Mouse (Mus musculus) megakaryocyte-erythroid progenitor cell, adult 5 weeks (primary cell): ENCODE results near the gene Gm21454. TPM values are rescaled to one million over a fixed set of nuclear protein-coding genes. Genes with fewer than 3 reads are reported as not detected.

Experiments used
- polyA plus RNA-seq: library from polyadenylated mRNA; stranded (reverse); fragments of >175 nt; gene quantifications from 2 replicates; pipeline ENCODE4 v1.2.3, GENCODE M21; 2012

Gene Gm21454
- polyA plus RNA-seq = not detected in 2 replicates

GRCm38 (mm10) chrY:13252091-13252490 is at the start of gene Gm21454, which contains the start of gene Gm21440:
TSS of gene Gm21454 (plus strand) at chrY:13252442.
TSS of gene Gm21440 (plus strand) at chrY:13252391.

GRCm38 (mm10) chrY:13223828-13224227 is 28.4 kb upstream of the Gm21454 start, which contains the start of gene Gm21828:
TSS of gene Gm21828 (minus strand) at chrY:13223928.

GRCm38 (mm10) chrY:13348963-13349362 is 96.7 kb downstream of the Gm21454 start, which contains the start of gene Gm21725:
TSS of gene Gm21725 (minus strand) at chrY:13349063.

Other genes starting within 250 kb of the Gm21454 start
- not detected in 2 replicates for gene Gm20807, start 209.6 kb upstream of the Gm21454 start, polyA plus RNA-seq
- not detected in 2 replicates for gene Gm21891, start 119.0 kb upstream of the Gm21454 start, polyA plus RNA-seq
- not detected in 2 replicates for gene Gm21425, start 90.5 kb upstream of the Gm21454 start, polyA plus RNA-seq
- not detected in 2 replicates for gene Gm21828, start 28.5 kb upstream of the Gm21454 start, polyA plus RNA-seq
- gene Gm21440, start 51 bp upstream of the Gm21454 start, polyA plus RNA-seq = not detected in 2 replicates
- gene Gm21725, start 96.6 kb downstream of the Gm21454 start, polyA plus RNA-seq = not detected in 2 replicates
- not detected in 2 replicates for gene Gm21866, start 213.1 kb downstream of the Gm21454 start, polyA plus RNA-seq
- gene Gm20773, start 241.6 kb downstream of the Gm21454 start, polyA plus RNA-seq = not detected in 2 replicates